19 mouse cellular contexts compared by ENCODE assay signal in the genomic region with DNA sequence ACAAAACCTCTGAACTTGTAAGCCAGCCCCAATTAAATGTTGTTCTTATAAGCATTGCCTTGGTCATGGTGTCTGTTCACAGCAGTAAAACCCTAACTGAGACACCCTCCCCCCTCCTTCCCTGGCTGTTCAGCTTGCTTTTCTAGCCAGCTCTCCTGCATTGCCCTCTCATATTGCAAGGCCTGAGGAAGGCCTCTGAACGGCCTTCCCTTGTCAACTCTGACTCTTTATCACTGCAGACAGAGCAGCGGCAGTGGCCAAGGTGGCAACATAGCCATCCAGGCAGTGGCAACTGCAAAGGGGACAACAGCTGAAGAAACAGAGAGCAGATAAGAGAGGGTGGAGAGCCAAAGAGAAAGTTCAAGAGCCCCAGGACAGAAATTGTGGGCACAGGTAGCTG.
DNase-seq lines count a peak whose midpoint lies in the region; ATAC-seq lines count a peak whose summit lies in the region.
"Had no signal": no experiment of that assay in that cellular context is flagged by ENCODE, and none has a peak within 500 bp of the region (broad histone marks: within the 10 kb centered on the region; RNA-seq: fewer than 3 reads in every experiment).

No protein-coding gene starts in this region.

- peak; percentile 37 for DNase-seq in cerebellum, adult 8-10 months
- DNase-seq in cerebellum, adult 11-12 months = no peak
- no peak for DNase-seq in hindbrain, embryonic 11.5 days (ENCODE audit: low spot score)
- peak; percentile 59 for DNase-seq in adrenal gland, postnatal 14 days
- no peak for DNase-seq in kidney, adult 8-10 months
- DNase-seq: B cell, adult 2 months; gastrocnemius, adult 2 months; kidney, adult 9 months; kidney, postnatal 36 days; retina, postnatal 1 day; right cerebral cortex, postnatal 4 days had no signal

- H3K4me3 ChIP-seq in hindbrain, embryonic 13.5 days = no peak overlapping the region
- no peak overlapping the region for H3K4me3 ChIP-seq in hindbrain, embryonic 11.5 days (ENCODE audit: low read depth, low read length)
- H3K4me3 ChIP-seq: gastrocnemius, adult 2 months; heart, embryonic 15.5 days; hindbrain, embryonic 10.5 days; liver, embryonic 15.5 days; midbrain, embryonic 12.5 days had no signal

- H3K9ac ChIP-seq in hindbrain, embryonic 13.5 days = no peak overlapping the region
- H3K9ac ChIP-seq in hindbrain, embryonic 11.5 days (ENCODE audit: low read depth, low read length) = no peak overlapping the region
- H3K9ac ChIP-seq: heart, embryonic 15.5 days; liver, embryonic 15.5 days; midbrain, embryonic 12.5 days had no signal

- peaks cover 38% of the 10 kb centered on the region for H3K36me3 ChIP-seq in hindbrain, embryonic 13.5 days
- H3K36me3 ChIP-seq in hindbrain, embryonic 11.5 days (ENCODE audit: control insufficient read depth, insufficient read depth, low read length) = no peaks in the 10 kb centered on the region
- H3K36me3 ChIP-seq: liver, embryonic 15.5 days had no signal

- no peaks in the 10 kb centered on the region for H3K27me3 ChIP-seq in hindbrain, embryonic 13.5 days
- no peaks in the 10 kb centered on the region for H3K27me3 ChIP-seq in hindbrain, embryonic 11.5 days (ENCODE audit: control insufficient read depth, insufficient read depth, low read length)
- H3K27me3 ChIP-seq: heart, embryonic 15.5 days; liver, embryonic 15.5 days; midbrain, embryonic 12.5 days had no signal

- H3K4me2 ChIP-seq in hindbrain, embryonic 13.5 days = no peak overlapping the region
- H3K4me2 ChIP-seq in hindbrain, embryonic 11.5 days (replicated peaks; ENCODE audit: low read depth, low read length) = no peak overlapping the region
- H3K4me2 ChIP-seq: heart, embryonic 15.5 days; liver, embryonic 15.5 days; midbrain, embryonic 12.5 days had no signal

- no peaks in the 10 kb centered on the region for H3K9me3 ChIP-seq in hindbrain, embryonic 13.5 days
- H3K9me3 ChIP-seq in hindbrain, embryonic 11.5 days (ENCODE audit: control insufficient read depth, low read length) = no peaks in the 10 kb centered on the region
- H3K9me3 ChIP-seq: heart, embryonic 15.5 days; hindbrain, embryonic 10.5 days; liver, embryonic 15.5 days; midbrain, embryonic 12.5 days had no signal

- peak overlapping the region; percentile 40 for H3K27ac ChIP-seq in hindbrain, embryonic 13.5 days
- H3K27ac ChIP-seq in hindbrain, embryonic 11.5 days (ENCODE audit: low read depth, low read length) = no peak overlapping the region
- H3K27ac ChIP-seq: gastrocnemius, adult 2 months; heart, embryonic 15.5 days; hindbrain, embryonic 10.5 days; liver, embryonic 15.5 days; macrophage; midbrain, embryonic 12.5 days; stomach, postnatal 0 days had no signal

- 84% methylated on average over 2 of the region's 2 CpGs for WGBS in hindbrain, embryonic 13.5 days
- WGBS in hindbrain, embryonic 11.5 days = 73% methylated on average over 2 of the region's 2 CpGs

- peaks cover 31% of the 10 kb centered on the region for H3K4me1 ChIP-seq in hindbrain, embryonic 13.5 days (replicated peaks)
- no peaks in the 10 kb centered on the region for H3K4me1 ChIP-seq in hindbrain, embryonic 11.5 days (replicated peaks; ENCODE audit: control insufficient read depth, insufficient read depth, low read length)
- H3K4me1 ChIP-seq: liver, embryonic 15.5 days had no signal

- no peak for ATAC-seq in hindbrain, embryonic 13.5 days (ENCODE audit: low FRiP score)
- no peak for ATAC-seq in hindbrain, embryonic 11.5 days (ENCODE audit: low FRiP score)
- ATAC-seq in megakaryocyte progenitor cell, adult 5-6 weeks (replicated peaks; ENCODE audit: poor library complexity) = peak; percentile 86

Comparison
In these comparisons a context has a peak if more than half of its experiments do, and no peak if none do; other contexts are left out.
1. DNase-seq: peak in cerebellum, adult 8-10 months (single experiment) and adrenal gland, postnatal 14 days (single experiment); none in cerebellum, adult 11-12 months (single experiment), hindbrain, embryonic 11.5 days (single experiment) and kidney, adult 8-10 months (0 of 2).